Mouse (Mus musculus) erythroblast, embryonic 14.5 days (primary cell): ENCODE results near the gene Moxd1.

ENCODE experiments used
- GATA1 ChIP-seq: IDR thresholded peaks from 2 replicates; pipeline ENCODE4 v1.6.1; 2012; ENCODE audit warnings: low read length, inconsistent platforms, mixed read lengths
- TAL1 ChIP-seq: IDR thresholded peaks from 3 replicates; pipeline ENCODE4 v1.6.1; 2012; ENCODE audit warnings: low read length, inconsistent platforms, mixed read lengths

DNA sequence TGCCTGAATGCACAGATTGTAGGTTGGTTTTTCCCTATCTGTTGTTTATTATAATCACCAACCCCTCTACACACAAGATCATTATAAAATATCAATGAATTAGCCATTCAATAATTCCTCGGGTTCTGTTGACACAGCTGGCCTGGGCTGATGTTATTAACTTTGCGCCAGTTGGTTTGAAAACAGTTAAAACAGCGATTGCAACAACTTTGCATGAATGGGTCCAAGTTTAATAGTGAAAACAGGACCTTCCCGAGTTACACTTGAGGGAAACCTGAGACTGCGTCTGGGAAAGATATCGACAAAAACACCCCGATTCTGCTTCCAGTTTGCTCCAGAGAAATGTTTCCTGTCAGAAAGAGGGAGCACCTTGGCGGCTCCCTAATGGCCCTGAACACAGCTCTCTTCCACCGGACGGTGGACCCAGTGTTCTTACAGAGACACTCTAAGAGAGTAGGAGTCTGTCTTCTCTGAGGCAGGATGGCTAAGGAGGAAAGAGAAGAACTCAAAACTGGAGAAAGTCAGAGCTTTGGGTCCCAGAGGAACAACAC lies 116.4 kb downstream of the Moxd1 start:
- TF ChIP-seq GATA1 (no peak), TAL1 (no peak)
